Mouse (Mus musculus) C2C12 (cell line): Measurements from ENCODE around the gene Prmt9. TPM values are rescaled to one million over a fixed set of nuclear protein-coding genes. Genes with fewer than 3 reads are reported as not detected.

Source experiments
- H3K27me3 ChIP-seq: one replicate; pipeline ENCODE4 v1.6.1; 2011; ENCODE audit not compliant: control insufficient read depth, insufficient read depth, insufficient read length
- H3K36me3 ChIP-seq: one replicate; pipeline ENCODE4 v1.6.1; 2011; ENCODE audit not compliant: control insufficient read depth, insufficient read depth
- H3K4me3 ChIP-seq: one replicate; pipeline ENCODE4 v1.5.1; 2011; ENCODE audit warnings: mild to moderate bottlenecking, control low read depth; ENCODE audit not compliant: poor library complexity, insufficient read depth, severe bottlenecking
- H3K79me2 ChIP-seq: one replicate; pipeline ENCODE4 v1.6.1; 2011; ENCODE audit not compliant: control insufficient read depth, insufficient read depth
- H3K79me3 ChIP-seq: one replicate; pipeline ENCODE4 v1.6.1; 2011; ENCODE audit warnings: low read depth, control low read depth
- H3ac ChIP-seq: one replicate; pipeline ENCODE3; 2011; ENCODE audit warnings: low read depth; ENCODE audit not compliant: control insufficient read depth, insufficient read length
- CEBPB ChIP-seq: IDR thresholded peaks from one replicate; pipeline ENCODE4 v1.6.1; 2011; ENCODE audit warnings: low read depth, mild to moderate bottlenecking, control low read depth, moderate library complexity
- CTCF ChIP-seq: IDR thresholded peaks from one replicate; pipeline ENCODE4 v1.5.1; 2011; ENCODE audit not compliant: control insufficient read depth, insufficient read depth, insufficient read length
- FOSL1 ChIP-seq: IDR thresholded peaks from one replicate; pipeline ENCODE4 v1.8.0; 2011; ENCODE audit warnings: mild to moderate bottlenecking, low read length; ENCODE audit not compliant: poor library complexity, insufficient read depth, severe bottlenecking
- MAX ChIP-seq: IDR thresholded peaks from one replicate; pipeline ENCODE4 v1.6.1; 2011; ENCODE audit warnings: mild to moderate bottlenecking, control low read depth
- MYOD1 ChIP-seq: IDR thresholded peaks from one replicate; pipeline ENCODE4 v1.6.1; 2011; ENCODE audit warnings: low read depth; ENCODE audit not compliant: control insufficient read depth, insufficient read length
- MYOG ChIP-seq: IDR thresholded peaks from one replicate; pipeline ENCODE4 v1.6.1; 2011; ENCODE audit not compliant: control insufficient read depth, insufficient read length; ENCODE audit errors: extremely low read depth
- USF1 ChIP-seq: IDR thresholded peaks from one replicate; pipeline ENCODE4 v1.6.1; 2011; ENCODE audit warnings: low read depth, mild to moderate bottlenecking, control low read depth, moderate library complexity
- polyA plus RNA-seq: library from polyadenylated mRNA; unstranded; fragments of >200 nt; fragmentation: generic; extraction: Trizol; gene quantifications from one replicate; pipeline ENCODE4 v1.2.1, GENCODE M21; 2012; ENCODE audit warnings: missing spikeins

Prmt9 gene
- polyA plus RNA-seq, 1 experiment: 7.5 TPM

DNA sequence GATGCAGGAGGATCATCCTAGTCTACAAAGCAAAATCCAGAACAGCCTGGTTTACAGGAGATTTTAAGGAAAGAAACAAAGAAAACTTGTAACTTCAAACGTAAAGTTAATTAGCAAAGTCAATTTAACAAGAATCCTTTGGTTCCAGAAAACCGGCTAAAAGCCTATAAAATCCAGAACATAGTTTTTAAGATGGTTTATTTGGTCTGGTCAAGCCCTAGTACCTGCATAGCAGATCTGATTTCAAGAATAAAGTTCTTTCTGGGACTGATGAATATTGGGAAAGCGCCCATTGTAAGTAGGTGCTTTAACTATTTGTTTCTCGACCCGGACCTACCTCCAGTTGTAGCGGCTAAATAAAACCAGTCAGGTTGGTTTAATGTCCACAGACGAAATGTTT lies 60.4 kb downstream of the Prmt9 start:
- TF ChIP-seq CEBPB (no peak), MAX (no peak), CTCF (no peak), USF1 (no peak), FOSL1 (no peak), MYOG (no peak), MYOD1 (no peak)
- H3K4me3 ChIP-seq: peak overlapping the region; percentile 69
- H3K79me3 ChIP-seq: peaks cover 9% of the 10 kb centered on the region
- H3ac ChIP-seq: no peak overlapping the region
- no peaks in the 10 kb centered on the region for H3K27me3 ChIP-seq
- H3K79me2 ChIP-seq: peaks cover 22% of the 10 kb centered on the region
- peaks cover 16% of the 10 kb centered on the region for H3K36me3 ChIP-seq

DNA sequence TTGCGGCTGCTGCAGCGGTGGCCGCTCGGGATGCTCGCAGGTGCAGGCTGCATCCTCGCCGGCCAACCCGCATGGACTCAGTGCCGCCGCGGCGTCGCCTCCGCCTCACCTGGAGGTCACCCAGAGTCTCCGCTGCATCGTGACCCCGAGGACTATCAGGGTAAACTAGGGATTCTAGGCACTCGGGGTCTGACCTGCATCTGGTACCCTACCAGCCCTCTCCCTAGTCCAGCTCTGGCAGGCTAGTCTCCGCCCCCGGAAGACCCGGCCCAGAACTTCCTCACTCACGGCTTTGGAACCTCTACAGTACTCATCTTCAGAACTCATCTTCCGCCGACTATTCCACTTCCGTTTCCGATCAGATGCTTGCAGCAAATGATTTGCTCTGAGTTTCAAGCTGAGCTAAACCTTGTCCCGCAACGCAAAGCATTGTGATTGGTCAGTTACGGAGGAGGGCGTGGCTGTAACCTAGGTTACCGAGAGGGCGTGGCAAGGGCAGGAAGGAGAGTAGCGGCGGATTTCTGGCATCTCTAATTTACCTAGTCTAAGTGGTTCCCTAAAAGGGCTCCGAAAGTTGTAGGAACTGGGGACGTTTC lies 61.3 kb downstream of the Prmt9 start, which contains the start of gene Tmem184c:
Tmem184c (minus strand) TSS at position 325 of the 596 bp plus-strand sequence.
- H3K79me2 ChIP-seq: peaks cover 22% of the 10 kb centered on the region
- peak within 1 kb of the TSS; percentile 72 for H3ac ChIP-seq
- TF ChIP-seq MAX: peak; percentile 20
- no peak for TF ChIP-seq CTCF
- TF ChIP-seq USF1: no peak
- no peaks in the 10 kb centered on the region for H3K27me3 ChIP-seq
- H3K36me3 ChIP-seq: peaks cover 8% of the 10 kb centered on the region
- H3K4me3 ChIP-seq: peak within 1 kb of the TSS; percentile 69
- H3K79me3 ChIP-seq: peaks cover 9% of the 10 kb centered on the region

DNA sequence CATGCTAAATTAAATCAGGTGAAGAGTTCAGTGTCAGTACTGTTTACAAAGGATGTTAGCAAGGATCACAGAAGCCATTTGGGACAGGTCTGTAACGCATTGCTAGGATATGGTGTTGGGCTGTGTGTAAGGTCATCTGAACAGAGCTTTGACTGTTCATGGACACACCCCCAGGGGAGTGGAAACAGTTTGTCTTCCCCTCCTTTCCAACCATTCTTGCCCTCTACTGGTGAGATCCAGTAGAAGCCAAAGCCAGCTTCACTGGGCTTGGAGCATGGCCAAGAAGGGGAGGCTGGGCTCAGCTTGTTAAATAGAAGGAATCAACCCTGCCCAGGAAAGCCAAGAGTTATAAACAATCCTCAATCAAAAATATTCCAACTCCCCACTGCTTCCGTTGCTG lies 68.7 kb downstream of the Prmt9 start:
- Histone ChIP-seq H3K4me3 (no peak overlapping the region), H3ac (no peak overlapping the region), H3K79me3 (no peaks in the 10 kb centered on the region), H3K36me3 (no peaks in the 10 kb centered on the region), H3K79me2 (no peaks in the 10 kb centered on the region), H3K27me3 (peaks cover 5% of the 10 kb centered on the region)
- TF ChIP-seq CTCF: no peak
- no peak for TF ChIP-seq MYOD1
- TF ChIP-seq USF1: no peak
- TF ChIP-seq FOSL1: no peak
- TF ChIP-seq MAX: no peak

- TF ChIP-seq MYOD1 (no peak), MAX (no peak), FOSL1 (no peak), MYOG (no peak), USF1 (no peak), CTCF (no peak), CEBPB (no peak)
- Histone ChIP-seq H3K36me3 (no peaks in the 10 kb centered on the region), H3K79me3 (no peaks in the 10 kb centered on the region), H3ac (no peak overlapping the region), H3K27me3 (peaks cover 5% of the 10 kb centered on the region), H3K79me2 (no peaks in the 10 kb centered on the region), H3K4me3 (no peak overlapping the region)
These were observed 74.5 kb downstream of the Prmt9 start for GRCm38 (mm10) chr8:77623677-77624209.

- TF ChIP-seq FOSL1 (no peak), CTCF (peak; percentile 83)
- no peaks in the 10 kb centered on the region for H3K27me3 ChIP-seq
- no peaks in the 10 kb centered on the region for H3K79me2 ChIP-seq
- no peaks in the 10 kb centered on the region for H3K79me3 ChIP-seq
- no peak overlapping the region for H3ac ChIP-seq
- H3K36me3 ChIP-seq: no peaks in the 10 kb centered on the region
- H3K4me3 ChIP-seq: no peak overlapping the region
These were observed 80.8 kb downstream of the Prmt9 start for GRCm38 (mm10) chr8:77629858-77630537.

DNA sequence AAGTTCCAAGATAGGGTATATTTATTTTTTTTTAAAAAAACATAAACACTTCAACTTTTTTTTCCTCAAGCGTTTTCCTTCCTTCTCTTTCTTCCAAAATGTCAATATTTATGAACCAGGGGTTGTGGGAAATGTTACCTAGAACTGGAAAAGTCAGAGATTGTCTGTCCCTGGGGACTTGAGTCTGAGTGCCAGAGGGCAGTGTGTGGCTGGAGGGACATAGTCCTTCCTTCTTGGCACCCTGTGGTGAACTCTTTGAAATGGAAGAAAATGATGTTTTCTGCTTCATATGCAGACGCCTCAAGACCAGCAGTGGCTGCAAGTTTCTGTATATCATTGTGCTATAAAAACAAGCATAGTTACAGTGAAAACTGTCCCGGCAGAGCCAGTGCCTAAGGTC lies 81.5 kb downstream of the Prmt9 start:
- H3K36me3 ChIP-seq: no peaks in the 10 kb centered on the region
- no peaks in the 10 kb centered on the region for H3K79me3 ChIP-seq
- TF ChIP-seq MYOD1: no peak
- TF ChIP-seq MYOG: no peak
- no peak for TF ChIP-seq MAX
- no peak for TF ChIP-seq USF1
- no peak for TF ChIP-seq FOSL1
- TF ChIP-seq CTCF: no peak
- TF ChIP-seq CEBPB: no peak

More for the DNA sequence above, 81.5 kb downstream of the Prmt9 start:
- H3ac ChIP-seq: no peak overlapping the region
- H3K79me2 ChIP-seq: no peaks in the 10 kb centered on the region
- H3K27me3 ChIP-seq: no peaks in the 10 kb centered on the region
- H3K4me3 ChIP-seq: no peak overlapping the region
